In the genomic region with DNA sequence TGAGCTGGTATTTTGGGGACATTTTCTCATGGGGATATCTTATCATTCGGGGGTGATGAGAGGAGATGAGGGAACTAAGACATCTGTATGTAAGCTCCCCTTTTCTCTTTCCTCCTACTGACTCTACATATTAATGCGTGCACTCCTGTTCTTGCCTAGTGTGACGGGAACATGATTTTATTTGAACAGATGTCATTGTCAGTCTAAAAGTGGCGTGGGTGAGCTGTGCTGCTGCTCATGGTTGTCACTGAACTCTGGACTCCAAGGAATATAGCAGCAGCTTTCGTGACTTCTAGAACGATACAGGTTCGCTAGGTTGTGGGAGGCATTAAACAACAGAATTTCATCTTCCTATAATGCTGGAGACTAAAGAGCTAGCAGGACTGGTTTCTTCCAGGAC, we compare ENCODE assay signal across 15 mouse cellular contexts.
"Had no signal": no experiment of that assay in that cellular context is flagged by ENCODE, and none has a peak within 500 bp of the region (broad histone marks: within the 10 kb centered on the region; RNA-seq: fewer than 3 reads in every experiment).

No protein-coding gene starts in this region.

- H3K27me3 ChIP-seq: liver, embryonic 15.5 days; midbrain, embryonic 13.5 days; neural tube, embryonic 15.5 days; stomach, embryonic 15.5 days had no signal

- H3K4me3 ChIP-seq: limb, embryonic 10.5 days; liver, embryonic 15.5 days; midbrain, embryonic 13.5 days; neural tube, embryonic 15.5 days; stomach, embryonic 15.5 days had no signal

- H3K4me2 ChIP-seq: liver, embryonic 11.5 days; liver, embryonic 15.5 days; midbrain, embryonic 13.5 days; neural tube, embryonic 15.5 days; stomach, embryonic 15.5 days had no signal

- H3K4me1 ChIP-seq: limb, embryonic 10.5 days; liver, embryonic 15.5 days; neural tube, embryonic 15.5 days; stomach, embryonic 15.5 days had no signal

- H3K27ac ChIP-seq: limb, embryonic 10.5 days; liver, embryonic 15.5 days; midbrain, embryonic 13.5 days; neural tube, embryonic 15.5 days; stomach, embryonic 15.5 days had no signal

- ATAC-seq: inflammation-experienced regulatory T-cells, adult 6 months; lung, postnatal 0 days; midbrain, embryonic 13.5 days had no signal

- H3K36me3 ChIP-seq: limb, embryonic 10.5 days; liver, embryonic 15.5 days; midbrain, embryonic 13.5 days; stomach, embryonic 15.5 days had no signal

- DNase-seq: kidney, adult 18-20 months; kidney, postnatal 10 days; kidney, postnatal 4 days; lung, adult 2 months; lung, postnatal 36 days; spleen, adult 18-20 months; thymus, postnatal 4 days had no signal

- H3K9me3 ChIP-seq: limb, embryonic 10.5 days; liver, embryonic 15.5 days; midbrain, embryonic 13.5 days; stomach, embryonic 15.5 days had no signal

- H3K9ac ChIP-seq: liver, embryonic 15.5 days; midbrain, embryonic 13.5 days; neural tube, embryonic 15.5 days; stomach, embryonic 15.5 days had no signal
